Mouse (Mus musculus) urinary bladder, postnatal 10 days (tissue): ENCODE results near the gene Fhl2.
"Not testable (repeated sequence)": the region's sequence is repeated elsewhere in the genome, so short reads cannot be mapped to it uniquely, and the experiment has no call there.

Experiments used
- DNase-seq: peaks from one replicate; pipeline ENCODE4 v3.0.0; 2022; ENCODE audit warnings: low spot score

Fhl2 gene

DNA sequence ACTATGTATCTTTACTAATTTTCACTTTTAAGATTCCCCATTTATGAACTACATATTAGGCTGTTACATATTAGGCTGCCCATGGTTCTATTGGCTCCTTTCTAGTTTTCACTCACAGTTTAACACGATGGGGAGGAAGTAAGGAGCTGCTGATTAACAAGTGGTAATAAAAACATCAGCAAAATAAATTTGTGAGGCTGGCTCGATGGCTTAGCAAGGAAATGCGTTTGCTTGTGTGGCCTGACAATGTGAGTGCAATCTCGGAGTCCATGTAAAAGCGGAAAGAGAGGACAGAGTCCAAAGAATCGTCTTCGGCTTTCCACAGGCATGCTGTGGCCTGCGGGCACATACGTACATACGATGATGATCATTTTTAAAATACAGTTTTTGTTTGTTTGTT is 4.3 kb downstream of the Fhl2 start:
- no peak for DNase-seq

DNA sequence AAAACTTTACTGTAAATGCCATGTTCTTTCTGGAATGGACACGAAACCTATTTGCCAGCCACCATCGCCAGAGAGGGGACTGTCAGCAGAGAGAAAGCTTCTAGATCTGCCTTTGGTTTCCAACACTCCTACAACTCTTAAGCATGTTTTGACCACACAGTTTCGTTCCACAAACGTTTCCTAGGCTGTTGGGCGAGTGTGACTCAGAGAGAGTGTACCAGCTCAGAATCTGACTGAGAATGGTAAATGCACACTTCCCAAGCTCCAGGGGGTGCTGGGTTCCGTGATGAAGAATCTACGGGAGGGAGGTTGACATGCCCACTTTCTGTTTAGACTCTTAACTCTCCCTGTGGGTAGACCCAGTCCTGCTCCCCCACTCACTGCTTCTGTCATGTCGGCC is 5.7 kb downstream of the Fhl2 start:
- no peak for DNase-seq

DNA sequence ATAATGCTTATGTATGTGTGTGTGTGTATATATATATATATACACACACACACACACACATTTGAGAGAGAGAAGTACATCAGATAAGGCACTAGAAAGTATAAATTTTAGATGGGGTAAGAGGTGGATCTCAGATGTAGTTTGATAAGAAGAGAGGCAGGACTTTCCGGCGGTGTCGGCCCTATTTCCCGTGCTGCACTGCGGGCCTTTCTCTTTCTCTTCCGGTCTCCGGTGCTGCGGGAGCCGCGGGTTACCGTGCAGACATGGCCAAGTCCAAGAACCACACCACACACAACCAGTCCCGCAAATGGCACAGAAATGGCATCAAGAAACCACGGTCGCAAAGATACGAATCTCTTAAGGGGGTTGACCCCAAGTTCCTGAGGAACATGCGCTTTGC is 7.9 kb downstream of the Fhl2 start:
- DNase-seq = not testable (repeated sequence)

DNA sequence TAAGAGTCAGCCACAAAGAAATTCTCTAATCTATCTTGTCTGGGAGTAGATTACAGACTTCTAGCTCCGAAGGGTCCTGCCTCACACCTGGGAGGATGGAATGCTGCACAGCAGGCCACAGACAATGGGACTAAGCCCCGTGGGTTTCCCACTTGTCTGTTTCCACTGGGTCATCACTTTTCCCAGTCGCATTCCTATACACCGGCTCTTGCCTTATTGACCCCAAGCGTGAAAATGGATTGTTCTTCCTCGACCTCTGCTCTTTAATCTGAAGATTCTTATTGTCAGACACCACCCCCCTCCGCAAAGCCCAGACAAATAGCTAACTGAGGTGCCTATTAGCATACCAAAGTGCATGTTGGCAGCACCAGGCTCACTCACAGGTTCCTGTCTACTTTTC is 10.4 kb downstream of the Fhl2 start:
- no peak for DNase-seq

DNA sequence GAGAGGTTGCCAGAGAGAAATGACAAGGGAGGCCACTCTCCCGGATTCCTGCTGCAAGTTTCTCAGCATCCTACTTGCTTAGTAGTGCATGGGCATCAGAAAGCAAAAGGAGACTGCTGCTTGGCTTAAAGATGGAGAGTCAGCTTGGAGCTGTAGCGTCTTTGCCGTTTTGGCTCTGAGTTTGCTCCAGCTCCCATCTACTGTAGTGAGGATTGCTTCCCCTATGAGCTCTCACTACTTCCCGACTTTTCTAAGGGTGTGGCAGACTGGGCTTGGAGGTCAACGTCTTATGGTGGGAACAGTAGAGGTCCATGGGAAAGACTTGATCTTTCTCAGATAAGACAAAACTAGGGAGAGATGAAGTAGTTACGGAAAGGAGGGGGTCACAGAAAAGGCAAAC is 15.9 kb downstream of the Fhl2 start:
- no peak for DNase-seq

DNA sequence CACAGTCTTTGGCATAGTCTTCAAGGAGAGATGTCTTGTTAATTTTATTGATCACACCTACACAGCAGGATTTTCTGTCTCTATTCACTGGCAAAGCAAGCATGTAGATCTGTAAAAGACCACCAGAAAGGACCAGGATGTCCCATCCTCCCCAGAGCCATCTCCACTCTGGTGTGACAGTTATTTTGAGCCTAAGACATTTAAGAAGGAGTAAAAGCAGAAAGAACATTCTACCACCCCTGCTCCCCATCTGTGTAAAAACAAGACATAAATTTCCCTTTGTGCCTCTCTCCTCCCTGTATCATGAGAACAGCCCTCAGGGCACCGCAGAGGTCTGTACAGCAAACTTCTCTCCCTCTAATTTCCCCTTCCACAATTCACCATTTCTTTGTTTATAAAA is 18.0 kb downstream of the Fhl2 start:
- no peak for DNase-seq

DNA sequence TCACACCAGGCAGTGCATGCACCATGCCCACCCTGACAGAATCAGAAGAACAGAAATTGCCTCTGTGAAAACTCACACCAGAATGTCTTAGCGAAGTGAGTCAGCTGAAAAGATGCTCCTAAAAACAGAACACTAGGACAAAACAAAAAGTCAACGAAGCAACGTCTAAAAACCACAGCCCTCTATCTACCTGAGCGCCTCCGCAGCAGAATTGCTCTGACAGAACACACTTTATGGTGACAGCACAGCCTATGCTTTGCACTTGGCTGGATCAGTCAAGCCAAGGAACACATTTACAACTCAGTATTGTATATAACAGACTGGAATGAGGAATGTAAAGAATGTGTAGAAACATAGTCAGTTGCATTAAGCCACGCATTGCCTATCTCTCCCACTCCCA is 18.4 kb downstream of the Fhl2 start:
- DNase-seq = no peak

DNA sequence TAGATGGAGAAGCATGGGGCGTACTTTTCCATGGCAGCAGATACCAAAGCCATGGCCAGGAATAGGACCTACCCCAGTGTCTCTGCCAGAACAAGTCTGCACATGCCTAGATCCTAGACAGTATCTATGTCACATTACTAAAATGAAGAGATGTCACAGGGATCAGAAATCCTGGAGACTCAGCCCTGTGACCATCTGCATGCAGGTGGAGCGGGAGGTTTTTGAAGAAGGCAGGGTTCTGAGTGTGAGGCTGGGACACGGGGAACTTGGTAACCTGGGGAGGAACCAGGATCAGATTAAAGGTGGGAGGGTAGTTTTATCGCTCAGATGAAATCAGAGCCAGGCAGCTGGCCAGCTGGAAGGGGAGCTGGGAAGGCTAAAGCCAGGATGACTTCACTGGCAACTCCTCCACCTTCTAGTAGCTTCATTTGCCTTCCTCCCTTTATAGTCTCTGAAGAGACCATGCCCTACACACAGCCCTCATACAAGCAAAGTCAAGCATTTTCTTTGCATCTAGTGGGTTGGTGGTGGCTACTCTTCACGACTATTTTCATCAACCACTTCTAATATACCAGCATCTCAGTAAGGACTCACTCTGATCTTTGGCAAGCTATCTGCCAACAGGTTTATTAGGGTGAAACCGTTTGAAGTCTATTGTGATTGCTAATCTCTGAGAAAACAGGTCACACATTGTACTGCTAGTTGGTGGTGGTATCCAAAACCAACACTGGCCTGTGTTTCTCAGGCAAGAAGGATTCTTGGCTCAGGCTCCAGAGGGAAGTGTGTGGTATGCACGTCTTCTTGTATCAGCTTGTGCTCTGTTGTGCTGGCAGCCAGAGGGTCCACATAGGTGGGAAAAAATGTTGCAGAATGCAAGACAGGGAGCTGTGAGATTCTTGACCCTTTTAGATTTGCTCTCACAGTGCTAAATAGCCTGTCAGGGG is 23.2 kb downstream of the Fhl2 start:
- DNase-seq = no peak

DNA sequence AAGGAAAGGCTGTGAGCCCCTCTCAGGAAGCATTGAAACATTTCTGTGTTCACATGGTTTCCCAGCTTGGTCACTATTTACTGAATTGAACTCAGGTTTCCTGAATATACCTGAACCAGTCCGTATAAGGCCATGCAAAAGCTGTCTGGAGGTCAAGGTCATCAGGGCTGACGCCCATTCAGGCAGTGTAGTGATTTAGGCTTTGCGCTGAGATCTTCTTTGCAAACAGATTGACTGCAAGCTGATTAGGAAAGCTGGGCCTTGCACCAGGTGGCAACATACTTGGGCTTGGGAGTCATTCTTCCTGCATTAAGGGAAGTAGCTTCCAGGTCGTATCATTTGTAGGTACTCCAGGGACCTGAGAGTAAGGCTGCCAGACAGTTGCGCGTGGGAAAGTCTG is 25.0 kb downstream of the Fhl2 start:
- DNase-seq = no peak

DNA sequence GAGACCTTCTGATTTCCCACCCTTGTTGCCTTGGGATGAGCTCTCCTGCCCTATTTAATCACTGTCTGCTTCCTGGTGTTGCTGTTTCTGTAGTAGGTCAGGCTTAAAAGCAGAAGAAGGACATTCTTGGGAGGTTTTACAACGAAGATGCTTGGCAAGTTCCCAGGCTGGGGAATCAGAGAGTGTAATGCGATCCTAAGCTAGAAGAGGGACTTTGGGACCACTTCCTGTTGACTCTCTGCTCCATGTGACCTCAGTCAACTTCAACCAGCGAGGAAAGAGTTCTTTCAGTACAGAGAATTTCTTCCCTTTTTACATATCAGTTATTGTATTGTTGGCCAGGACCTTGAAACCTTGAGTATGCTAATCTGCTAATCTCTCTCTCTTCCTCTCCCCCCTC is 25.7 kb downstream of the Fhl2 start:
- DNase-seq = no peak

DNA sequence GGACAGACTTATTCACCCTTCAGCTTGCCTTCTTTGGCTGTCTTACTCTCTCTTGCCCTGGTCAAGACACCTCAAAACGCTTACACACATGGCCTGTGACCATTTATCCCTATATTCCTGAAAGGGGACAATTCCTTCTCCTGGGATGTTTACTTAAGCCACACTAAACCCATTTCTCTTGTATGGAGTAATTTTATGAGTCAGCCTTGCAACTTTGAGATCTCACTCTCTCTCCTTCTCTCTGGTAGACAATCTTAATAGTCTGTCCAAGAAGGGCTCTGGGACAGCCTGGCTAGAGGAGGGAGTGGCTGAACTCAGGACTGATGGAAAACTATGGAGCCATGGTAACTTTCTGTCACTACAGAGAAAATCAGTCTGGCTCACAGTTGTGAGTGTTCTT is 27.1 kb downstream of the Fhl2 start:
- no peak for DNase-seq

DNA sequence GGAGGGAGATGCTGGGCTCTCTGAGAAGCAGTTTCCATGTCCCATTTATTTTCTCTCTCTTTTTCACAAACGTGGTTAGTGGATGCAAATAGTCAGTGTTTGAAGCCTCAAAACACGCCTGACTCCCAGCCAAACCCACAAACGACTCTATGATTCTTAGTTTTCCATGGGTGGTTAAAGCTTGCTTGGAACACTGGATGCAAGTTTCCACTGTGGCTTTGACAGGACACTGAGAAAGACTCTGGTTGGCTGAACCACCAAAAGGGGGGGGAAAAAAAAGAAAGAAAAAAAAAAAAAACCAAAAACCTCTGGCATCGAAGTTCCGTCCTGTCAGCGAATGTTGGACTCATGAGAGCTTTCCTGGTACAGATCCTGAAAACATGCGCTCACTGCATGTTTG is 27.6 kb downstream of the Fhl2 start:
- DNase-seq = no peak

DNA sequence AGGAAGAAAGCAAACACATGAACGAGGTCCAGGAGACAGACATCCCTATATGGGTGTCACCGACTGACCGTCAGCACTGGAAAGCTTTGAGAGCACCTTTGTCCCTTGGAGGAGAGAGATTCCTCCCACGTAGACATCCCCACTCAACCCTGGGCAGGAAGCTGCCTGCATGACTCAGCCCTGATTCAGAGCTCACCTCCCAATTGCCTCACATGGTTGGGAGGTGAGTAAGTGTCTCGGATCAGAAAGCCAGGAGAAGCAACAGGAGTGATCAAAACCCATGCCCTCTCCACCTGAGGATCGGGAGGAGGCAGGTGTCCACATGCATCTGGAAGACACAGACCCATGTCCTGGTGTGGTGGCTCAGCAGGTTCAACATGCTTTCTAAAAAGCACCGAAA is 28.2 kb downstream of the Fhl2 start:
- no peak for DNase-seq

DNA sequence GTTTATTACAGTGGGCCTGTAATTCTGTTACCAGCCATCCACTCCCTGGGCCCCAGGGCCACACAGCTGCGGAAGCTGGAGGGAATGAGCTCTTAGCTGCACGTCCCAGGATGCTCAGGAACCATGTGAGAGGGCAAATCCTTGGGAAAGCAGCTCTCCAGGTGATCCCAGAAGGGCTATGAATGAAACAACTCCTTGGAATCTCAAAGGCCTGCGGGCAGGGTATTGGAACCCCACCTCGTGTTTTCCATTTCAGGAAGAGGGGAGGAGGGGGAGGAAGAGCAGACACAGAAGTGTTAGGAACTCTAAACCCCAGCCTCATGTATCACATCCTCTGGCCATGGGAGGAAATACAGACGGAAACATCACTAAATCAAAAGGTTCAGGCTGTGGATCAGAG is 28.8 kb downstream of the Fhl2 start:
- DNase-seq = no peak

DNA sequence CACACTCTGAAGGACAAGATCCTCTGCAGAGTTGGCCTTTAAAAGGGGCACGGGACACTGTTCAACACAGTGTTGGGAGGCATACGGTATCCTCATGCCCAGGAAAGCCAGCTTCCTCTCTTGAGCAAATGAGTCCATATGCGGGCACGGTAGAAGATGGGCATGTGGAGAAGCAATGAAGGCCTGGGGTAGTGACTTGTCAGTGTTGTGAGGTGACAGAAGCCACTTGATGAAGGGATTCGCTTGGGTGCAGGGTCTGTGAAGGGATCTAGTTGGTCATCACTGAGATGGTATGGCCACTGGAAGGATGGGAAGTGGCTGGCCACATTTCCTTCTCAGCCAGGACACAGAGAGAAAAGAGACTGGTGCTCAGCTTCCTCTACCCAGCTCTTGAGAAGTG is 32.2 kb downstream of the Fhl2 start:
- no peak for DNase-seq

DNA sequence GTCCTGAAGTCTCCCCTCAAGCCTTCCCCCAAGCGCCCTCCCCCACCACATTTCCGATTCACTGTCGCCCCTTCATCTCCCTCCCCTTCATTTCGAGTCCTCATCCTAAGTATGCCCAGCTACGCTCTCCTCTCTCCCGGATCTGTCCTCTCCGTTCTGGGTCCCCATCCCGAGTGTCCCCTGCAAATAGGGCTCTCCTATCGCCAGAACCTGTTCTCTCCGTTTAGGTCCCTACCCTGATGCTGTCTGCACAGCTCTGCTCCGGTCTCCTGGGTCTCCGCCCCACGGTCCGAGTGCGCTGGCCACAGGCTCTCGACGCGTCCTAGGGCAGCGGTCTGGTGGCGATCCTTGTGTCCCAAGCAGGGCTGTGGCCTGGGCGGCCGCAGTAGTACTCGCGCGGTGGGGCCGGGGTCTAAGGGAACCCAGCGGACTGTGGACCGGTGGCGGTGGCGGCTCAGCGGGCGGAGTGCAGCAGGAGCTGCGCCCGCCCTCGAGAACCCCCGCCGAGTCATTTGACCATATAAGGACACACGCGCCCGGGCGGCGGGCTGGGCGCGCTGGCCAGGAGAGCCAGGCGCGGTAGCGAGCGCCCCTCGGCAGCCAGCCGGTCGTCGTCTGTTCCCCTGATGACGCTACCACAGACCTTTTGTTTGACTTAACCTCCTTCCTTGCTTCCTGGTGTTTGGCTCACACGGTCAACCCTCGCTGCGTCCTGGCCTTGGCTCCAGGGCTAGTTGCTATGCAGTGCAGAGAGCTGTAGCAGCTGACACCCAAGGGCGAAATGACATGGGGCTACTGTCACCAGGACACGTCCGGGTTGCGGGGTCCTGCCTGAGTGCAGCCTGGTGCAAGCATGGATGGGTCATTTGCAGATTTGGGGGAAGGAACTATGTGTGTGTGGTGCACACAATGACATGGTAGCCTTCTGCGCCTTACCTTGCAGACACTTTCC is 33.0 kb downstream of the Fhl2 start:
- no peak for DNase-seq

DNA sequence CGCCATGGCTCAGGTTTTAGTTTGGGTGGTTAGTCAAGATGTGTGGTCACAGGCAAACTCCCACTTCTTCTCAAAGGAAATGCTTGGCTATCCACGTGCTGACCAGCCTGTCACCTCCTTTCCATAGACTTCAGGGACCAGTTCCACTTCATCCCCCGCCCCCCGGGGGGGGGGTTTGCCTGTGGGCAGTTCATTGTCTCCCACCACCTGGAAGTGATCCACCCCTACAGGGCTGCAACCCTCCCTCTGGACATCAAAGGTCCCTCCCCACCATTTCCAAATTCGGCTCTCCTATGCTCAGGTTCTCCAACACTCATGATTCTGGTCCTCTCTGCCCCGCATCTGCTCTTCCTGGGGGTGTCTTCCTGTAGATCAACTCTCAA is 33.7 kb downstream of the Fhl2 start:
- no peak for DNase-seq

DNA sequence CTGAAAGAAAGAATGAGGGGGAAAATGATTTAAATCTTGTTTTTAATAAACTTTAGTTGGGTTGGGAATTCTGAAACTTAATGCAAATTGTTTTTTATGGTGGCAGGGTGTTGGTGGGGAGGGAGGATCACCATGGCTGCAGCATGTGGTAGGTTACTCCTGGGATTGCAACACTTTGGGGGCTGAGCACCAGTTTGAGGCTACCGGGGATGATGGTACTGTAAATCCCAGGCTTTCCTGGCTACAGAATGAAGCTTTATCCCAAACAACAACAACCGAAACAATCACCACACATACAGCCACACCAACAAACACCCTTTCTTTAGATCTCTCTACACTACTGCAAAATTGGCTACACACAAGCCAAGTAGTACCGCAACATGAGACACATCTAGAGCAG is 34.4 kb downstream of the Fhl2 start:
- DNase-seq = no peak

DNA sequence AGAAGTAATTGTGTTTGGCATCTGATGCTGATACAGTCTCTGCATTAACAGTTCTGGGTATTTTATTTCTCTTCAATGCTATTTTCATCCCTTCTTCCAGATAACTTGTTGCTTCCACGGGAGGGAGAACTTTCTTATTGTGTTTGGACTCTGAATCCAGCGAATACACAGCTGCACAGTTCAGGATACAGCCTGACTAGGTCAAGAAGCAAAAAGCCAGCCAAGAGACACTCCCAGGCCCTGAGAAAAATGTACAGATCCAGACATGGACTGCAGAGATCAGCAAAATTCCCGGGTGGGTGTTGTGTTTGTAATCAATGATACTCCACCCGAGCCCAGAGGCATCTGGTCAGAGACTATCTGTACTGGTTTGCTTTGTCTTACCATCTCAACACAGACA is 37.4 kb downstream of the Fhl2 start:
- no peak for DNase-seq

DNA sequence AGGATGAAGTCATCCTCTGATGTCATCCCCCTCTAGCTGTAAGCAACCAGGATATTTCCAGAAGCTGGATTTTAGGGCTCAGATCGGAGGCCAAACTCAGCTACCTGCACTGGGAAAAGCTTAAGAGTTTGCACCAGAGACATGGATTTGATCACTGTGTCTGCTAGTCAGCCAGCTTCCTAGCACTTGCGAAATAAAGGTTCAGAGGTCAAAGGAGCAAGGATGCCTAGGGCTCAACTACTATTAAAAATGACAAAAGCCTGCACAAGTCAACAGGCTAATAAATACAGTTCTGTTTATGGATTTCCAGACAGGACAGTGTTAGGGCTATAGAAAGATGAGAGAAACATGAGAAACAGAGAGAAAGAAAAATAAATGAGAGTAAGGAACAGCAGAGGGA is 38.9 kb downstream of the Fhl2 start:
- DNase-seq = no peak

DNA sequence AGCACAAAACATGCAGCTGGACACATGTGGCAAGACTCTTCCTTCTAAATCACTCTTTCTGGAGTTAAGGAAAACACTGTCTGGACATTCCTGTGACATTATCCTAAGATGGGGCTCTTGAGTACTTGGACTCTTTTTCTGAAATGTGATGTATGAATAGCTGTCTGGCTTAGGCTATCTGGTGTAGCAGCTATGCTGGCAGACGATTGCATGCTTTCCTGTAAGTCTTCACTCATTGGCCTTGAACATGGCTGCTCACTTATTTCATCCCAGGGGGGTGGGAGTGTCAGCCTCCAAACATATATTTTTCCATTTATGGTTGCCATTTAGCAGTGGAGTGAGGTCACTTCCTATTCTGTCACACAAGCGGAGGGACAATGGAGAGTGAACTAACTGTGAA is 42.3 kb downstream of the Fhl2 start:
- DNase-seq = no peak

DNA sequence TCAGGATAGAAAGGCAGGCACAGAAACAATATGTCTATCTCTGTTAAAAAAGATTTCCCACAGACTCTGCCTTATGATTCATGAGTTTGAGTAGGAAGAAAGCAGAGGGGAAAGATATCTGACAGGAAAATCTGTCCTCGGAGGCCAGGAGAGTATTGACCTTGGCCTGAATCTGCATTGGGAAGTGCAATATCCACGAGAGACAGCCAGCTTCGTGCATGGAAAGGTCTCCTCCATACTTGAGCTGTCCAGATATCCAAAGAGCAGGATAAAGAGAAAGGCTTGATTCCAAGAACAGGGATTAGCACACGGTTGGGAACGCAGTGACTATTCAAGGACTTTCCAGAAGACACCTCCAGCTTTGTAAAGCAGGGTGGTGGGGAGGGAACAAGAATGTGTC is 43.2 kb downstream of the Fhl2 start:
- DNase-seq = no peak

DNA sequence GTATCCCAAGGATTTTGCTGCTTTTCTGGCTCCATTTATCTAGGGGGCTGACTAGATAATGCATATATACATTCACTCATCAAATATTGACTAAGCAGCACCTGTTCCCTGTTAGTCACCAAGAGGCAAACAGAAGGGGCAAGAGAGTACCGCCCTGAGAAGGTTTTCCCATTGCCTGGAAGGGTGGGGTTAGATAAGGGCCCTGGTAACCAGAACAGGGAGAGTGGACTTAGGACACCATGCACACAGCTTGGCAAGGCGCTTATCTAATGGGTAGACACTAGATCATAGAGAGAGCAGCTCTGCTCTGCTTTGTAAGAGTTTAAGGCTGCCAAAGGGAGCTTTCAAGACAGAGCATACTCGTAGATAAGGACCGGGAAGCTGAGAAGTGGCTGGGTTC is 44.2 kb downstream of the Fhl2 start:
- DNase-seq = no peak
